Mouse (Mus musculus): Measurements from ENCODE around the gene Ntf5. TPM values are rescaled to one million over a fixed set of nuclear protein-coding genes. Genes with fewer than 3 reads are reported as not detected.

Gene Ntf5
- polyA plus RNA-seq (2015; fragmentation: Illumina TruSeq; extraction: RNeasy Lipid Tissue Mini Kit (QIAGEN cat#74804); ENCODE audit: low read depth, low replicate concordance) = not detected

DNA sequence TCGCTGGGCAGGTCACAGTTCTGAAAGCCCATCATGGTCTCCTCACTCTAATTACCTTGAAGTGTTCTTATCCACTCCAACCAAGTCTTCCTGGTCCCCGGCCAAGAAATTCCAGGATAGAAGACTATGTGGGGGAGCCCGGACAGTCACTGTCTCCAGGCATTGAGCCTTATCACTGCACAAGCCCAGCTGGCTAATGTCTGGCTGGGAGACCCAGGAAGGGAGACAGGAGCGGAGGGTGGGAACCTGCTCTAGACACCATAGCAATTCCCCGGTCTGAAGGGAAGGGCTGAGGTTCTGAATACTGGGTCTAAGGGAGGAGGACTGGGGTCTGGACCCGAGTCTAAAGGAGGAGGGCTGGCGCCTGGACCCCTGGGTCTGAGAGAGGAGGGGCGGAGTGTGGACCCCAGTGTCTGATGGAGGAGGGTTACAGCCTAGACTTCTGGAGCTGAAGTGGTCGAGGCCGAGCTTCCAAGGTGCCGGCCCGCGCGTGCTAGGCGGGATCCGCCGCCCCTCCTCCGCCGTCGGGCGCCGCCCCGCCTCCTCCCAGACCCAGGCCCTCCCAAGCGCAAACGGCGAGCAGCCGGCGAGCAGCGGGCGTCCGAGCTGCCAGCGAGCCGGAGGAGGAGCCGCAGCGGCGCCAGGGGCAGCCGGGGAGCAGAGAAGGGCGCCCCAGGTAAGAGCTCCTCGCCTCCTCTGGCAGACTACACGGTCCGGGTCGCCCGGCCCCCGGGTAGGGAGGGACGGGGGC lies at the start of gene Ntf5:
Gene Ntf5, plus strand, starts transcription at position 583 of the 751 bp plus-strand sequence.

DNA sequence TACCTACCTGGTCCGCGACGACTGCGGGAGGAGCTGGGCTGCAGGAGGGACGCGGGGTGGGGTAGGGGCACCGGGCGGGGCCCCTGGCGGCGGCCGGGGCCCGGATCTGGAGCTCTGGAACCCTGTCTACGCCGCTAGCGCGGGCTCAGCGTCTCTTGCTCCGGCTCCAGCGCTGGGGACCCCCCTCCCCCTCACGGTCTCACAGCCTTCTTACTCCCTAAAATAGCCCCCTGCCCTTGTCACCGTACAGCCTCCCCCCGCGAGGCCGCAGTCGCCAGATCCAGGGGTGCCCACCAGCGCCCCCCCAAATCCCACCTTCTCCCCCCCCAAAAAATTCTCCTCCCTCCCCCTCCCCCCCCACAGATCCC lies 46.9 kb upstream of the Ntf5 start, which contains the start of gene Ppfia3:
Gene Ppfia3, minus strand, starts transcription at position 368 of the 368 bp plus-strand sequence.

DNA sequence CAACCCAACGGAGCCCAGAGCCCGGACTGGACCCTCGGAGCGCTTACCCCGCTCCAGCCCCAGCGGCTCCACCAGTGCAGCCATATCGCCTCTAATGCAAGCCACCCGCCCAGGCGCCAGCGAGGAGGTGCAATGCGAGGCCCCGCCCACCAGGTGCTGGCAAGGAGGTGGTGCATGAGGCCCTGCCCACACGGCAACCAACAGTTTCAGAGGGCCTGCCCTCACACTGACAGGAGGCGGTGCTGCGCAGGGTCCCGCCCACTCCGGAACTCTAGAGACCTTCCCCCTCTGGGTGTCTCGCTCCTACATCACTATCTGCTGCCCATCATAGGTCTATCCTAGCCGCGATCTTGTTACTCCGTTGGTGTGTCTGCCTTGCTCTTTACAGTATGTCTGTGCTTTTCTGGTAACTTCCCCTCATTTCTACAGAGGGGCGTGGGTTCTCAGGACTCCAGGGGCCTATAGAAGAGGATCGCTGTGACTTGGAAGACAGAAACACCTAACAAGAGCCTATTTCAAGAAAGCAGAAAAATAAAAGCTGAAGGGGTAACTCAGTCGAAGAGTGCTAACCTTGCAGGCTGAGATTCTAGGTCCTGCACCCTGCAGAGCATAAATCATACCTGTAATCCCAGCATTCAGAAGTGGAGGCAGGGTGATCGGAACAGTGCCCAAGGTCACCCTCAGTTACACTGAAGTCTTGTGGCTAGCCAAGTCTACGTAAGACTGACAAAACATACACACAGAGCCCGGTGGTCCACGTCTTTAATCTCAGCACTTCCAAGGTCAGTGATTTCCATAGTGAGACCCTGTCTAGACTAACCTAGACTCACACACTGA lies 42.8 kb upstream of the Ntf5 start, which contains the start of gene Lin7b:
Gene Lin7b, minus strand, starts transcription at position 109 of the 837 bp plus-strand sequence.

DNA sequence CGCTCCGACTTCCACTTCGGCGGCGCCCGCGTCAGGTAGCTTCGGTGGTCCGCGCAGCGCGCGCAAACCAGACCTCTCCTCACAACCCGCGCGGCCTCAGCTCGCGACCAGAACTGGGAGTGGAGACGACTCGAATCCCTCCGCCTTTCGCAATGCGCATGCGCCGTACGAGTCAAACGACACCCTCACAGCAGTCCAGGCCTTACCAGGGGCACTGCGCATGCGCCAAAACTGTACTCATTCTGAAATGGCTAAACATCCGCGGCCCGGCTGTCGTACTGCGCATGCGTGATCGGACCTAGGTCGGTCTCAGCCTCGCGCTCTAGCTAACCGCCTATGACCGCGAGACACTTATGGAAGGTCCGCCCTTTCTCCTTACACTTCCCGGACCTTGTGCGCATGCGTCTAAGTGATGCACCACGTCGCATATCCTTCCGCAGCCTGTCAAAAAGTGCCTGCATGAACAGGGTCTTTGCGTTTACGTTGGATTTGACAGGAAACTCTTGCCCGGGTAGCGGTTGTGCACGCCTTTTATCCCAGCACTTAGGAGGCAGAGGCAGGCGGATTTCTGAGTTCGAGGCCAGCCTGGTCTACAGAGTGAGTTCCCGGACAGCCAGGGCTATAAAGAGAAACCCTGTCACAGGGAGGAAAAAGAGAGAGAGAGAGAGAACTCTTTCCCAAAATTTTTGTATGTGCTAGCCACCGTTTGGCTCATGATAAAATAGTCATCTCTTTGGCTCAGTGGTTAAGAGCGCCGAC lies 17.7 kb upstream of the Ntf5 start, which contains the start of gene Snrnp70:
Gene Snrnp70, minus strand, starts transcription at position 165 of the 759 bp plus-strand sequence.

DNA sequence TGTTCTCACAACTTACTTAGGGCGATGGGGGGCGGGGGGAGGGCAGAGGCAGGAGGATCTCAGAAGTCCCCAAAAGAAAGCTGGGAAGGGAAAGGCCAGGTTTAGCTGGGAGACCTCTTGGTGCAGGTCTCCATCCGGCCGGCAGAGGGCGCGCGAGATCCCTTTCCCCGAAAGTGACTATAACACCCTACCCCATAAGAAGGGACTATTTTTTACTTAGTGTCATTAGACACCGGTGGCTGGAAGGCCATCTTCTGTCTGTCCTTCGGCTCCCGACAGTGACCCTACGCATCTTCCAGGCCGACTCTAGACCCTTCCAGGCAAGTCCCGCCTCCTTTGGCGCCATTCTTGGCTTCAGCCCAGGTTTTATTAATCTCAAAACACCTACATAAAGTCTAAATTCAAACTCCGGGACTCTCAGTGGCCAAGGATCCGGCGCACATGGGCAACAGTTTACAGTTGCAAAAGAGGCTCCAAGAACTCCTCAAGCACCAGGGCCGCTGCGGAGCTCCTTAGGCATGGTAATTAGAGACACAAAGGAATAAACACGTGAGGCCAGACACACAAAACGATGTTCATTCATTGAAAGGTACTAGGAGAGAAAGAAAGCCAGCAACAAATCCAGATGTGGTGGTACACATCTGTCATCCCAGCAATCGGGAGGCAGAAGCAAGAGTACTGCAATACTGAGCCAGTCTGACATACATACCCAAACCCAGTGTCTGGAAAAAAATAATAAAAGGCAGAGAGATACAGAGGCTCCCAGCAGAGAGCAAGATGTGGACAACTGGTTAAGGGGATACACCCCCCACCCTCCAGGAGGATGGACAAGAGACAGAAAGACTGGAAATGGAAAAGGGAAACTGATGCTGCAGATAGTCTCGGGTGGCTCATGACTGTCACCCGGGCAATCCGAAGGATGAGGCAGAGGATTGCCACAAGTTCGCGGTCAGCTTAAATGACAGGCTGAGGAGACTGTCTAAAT lies 8.1 kb upstream of the Ntf5 start, which contains the start of gene Kcna7:
Gene Kcna7, plus strand, starts transcription at position 563 of the 985 bp plus-strand sequence.

DNA sequence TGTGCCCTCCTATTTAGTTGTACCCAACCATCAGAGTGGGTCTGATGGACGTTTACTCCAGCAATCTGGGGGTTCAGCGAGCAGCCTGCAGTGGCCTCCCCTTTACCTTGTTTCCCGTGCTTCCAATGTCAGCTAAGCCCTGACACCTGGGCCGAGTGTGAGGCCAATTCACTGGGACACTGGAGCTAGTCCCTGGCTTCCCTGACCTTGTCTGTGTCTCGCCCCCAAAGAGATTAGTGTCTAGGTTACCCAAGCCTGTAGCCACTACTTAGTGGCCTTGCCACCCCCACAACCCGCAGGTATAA lies 7.1 kb downstream of the Ntf5 start, which contains the start of gene Lhb:
Gene Lhb, plus strand, starts transcription at position 206 of the 305 bp plus-strand sequence.

DNA sequence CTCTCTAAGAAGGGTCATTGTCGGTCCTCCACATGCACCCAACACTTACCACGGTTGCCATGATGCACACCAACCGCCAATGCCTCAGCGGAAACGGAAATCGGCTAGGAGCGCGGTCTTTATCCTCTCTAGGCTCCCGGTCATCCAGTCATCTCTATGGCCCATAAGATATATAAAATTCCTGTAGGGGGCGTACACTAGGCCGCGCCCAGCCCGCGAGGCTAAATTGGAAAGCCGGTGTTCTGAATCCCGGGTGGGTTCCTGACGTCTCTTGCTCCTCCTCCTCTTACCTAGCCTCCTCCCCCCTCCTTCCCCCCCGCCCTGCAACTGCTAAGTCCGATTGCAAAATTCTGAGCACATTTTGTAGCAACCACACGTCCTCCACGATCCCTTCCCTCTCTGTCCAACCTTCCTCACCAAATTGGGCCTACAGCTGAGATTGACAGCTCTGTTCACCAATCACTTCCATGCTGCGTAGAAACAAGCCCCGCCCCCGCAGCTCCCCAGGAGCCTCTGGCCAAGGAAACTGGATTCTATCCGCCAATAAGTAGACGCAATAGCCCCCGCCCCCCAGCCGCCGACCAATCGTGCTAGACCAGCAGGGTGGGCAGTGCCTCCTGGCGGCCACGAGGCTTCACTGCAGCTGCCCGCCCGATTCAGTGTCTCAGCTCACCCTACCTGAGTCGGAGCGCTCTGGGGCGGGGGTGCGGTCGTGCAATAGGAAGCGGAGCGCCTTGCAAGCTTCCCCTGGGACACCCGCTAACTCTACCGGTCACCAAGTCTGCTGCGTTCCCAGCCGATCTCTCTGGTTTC lies 20.9 kb downstream of the Ntf5 start, which contains the start of gene Gys1:
Gene Gys1, plus strand, starts transcription at position 642 of the 813 bp plus-strand sequence.

DNA sequence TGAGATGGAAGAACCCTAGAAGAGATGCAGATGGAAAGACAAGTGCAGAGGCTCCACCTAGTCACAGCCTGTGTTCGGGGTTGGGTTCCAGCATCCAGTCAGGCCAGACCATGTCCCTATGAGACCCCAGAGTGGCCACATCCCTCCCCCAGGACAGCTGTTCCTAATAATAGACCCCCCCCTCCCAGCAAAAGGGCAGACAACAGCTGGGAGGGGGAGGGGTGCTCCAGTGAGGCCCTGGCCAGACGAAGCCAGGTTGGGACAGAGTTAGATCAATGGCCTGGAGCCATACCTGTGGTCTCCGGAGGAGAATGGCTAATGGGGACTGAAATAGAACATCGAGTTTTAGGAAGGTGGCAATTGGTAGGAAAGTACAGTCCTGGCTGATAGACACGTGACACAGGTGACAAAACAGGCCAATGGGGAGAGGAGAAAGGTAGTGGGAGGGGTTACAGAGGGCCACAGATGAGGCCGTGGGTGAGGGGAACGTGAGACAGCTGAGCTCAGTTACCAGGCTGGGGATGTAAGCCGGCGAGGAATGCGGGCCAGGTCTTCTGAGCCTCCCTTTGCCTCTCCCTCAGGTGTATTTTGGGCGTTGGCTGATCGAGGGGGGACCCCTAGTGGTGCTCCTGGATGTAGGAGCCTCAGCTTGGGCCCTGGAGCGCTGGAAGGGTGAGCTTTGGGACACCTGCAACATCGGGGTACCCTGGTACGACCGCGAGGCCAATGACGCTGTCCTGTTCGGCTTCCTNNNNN lies 24.2 kb downstream of the Ntf5 start, which contains the start of gene Ruvbl2:
Gene Ruvbl2, minus strand, starts transcription at position 576 of the 756 bp plus-strand sequence.

DNA sequence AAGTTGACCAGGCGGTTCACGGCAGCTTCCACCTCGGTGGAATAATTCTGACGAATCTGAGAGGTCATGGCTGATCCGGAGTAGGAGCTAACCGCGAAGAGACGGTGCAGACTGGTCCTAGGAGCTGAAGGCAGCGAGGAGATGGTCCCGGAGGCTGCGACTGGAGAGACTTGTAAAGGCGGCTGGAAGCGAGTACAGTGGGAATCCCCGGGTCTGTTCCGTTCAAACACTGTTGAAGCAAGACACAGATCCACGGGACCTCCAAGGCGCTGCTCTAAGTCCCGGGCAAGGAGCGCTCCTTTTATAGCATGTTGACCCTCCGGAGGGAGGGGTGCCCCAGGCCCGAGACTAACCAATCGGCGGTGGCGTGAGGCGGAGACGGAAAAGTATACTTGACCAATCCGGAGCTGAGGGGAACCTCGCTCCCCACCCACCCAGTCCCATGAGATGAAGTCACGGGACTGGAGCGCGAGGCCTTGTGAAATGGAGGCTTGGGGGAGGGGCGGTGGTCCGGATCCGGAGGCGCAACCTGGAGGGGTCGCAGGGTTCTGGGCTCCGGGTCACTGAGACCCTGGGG lies 46.2 kb downstream of the Ntf5 start, which contains the start of gene Ftl1:
Gene Ftl1, minus strand, starts transcription at position 321 of the 577 bp plus-strand sequence.

DNA sequence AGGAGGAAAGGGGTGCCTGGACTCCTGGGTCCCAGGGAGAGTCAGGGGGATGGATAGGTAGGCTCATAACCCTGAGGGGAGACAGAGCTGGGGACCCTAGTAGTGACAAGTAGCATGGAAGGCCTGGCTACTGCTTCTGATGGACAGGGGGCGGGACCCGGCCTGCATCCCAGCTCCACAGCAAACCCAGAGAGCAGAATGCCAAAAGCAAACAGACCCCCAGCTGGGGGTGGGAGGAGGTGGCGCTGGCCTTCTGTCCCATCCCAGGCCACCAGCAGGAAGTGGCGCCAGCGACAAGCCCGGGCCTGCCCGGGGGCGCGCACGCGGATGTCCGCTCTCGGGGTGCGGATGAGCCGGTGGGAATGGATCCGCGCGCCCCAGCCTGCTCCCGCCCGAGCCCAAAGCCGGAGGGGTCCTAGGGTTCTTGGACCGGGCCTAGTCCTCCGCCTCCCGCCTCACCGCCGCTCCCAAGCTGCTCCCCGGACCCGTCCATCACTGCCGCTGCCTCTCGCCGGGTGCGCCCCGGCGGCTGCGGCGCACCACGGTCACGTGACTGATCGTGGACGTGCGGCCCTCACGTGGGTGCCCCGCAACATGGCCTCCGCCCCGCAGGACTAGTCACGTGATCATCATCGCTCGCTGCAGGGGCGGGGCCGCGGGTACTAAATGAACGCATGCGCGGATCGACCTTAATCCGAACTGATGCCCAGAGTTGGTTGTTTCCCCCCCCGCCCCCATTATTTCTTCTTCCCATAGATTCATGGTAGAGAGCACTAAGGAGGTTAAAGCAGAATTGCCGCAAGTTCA lies 53.0 kb downstream of the Ntf5 start, which contains the start of gene Bax:
Gene Bax, minus strand, starts transcription at position 616 of the 807 bp plus-strand sequence.

Other genes starting within 250 kb of the Ntf5 start
- gene Slc17a7, start 249.7 kb upstream of the Ntf5 start, polyA plus RNA-seq (2015; fragmentation: Illumina TruSeq; extraction: RNeasy Lipid Tissue Mini Kit (QIAGEN cat#74804); ENCODE audit: low read depth, low replicate concordance) = 704 TPM
- not detected for gene Gfy, start 234.1 kb upstream of the Ntf5 start, polyA plus RNA-seq (2015; fragmentation: Illumina TruSeq; extraction: RNeasy Lipid Tissue Mini Kit (QIAGEN cat#74804); ENCODE audit: low read depth, low replicate concordance)
- not detected for gene Pth2, start 232.7 kb upstream of the Ntf5 start, polyA plus RNA-seq (2015; fragmentation: Illumina TruSeq; extraction: RNeasy Lipid Tissue Mini Kit (QIAGEN cat#74804); ENCODE audit: low read depth, low replicate concordance)
- gene Ccdc155, start 208.8 kb upstream of the Ntf5 start, polyA plus RNA-seq (2015; fragmentation: Illumina TruSeq; extraction: RNeasy Lipid Tissue Mini Kit (QIAGEN cat#74804); ENCODE audit: low read depth, low replicate concordance) = 2.2 TPM
- 39.0 TPM for gene Dkkl1, start 201.5 kb upstream of the Ntf5 start, polyA plus RNA-seq (2015; fragmentation: Illumina TruSeq; extraction: RNeasy Lipid Tissue Mini Kit (QIAGEN cat#74804); ENCODE audit: low read depth, low replicate concordance)
- 3.6 TPM for gene Tead2, start 197.9 kb upstream of the Ntf5 start, polyA plus RNA-seq (2015; fragmentation: Illumina TruSeq; extraction: RNeasy Lipid Tissue Mini Kit (QIAGEN cat#74804); ENCODE audit: low read depth, low replicate concordance)
- gene Cd37, start 174.6 kb upstream of the Ntf5 start, polyA plus RNA-seq (2015; fragmentation: Illumina TruSeq; extraction: RNeasy Lipid Tissue Mini Kit (QIAGEN cat#74804); ENCODE audit: low read depth, low replicate concordance) = 3.8 TPM
- gene Slc6a16, start 172.6 kb upstream of the Ntf5 start, polyA plus RNA-seq (2015; fragmentation: Illumina TruSeq; extraction: RNeasy Lipid Tissue Mini Kit (QIAGEN cat#74804); ENCODE audit: low read depth, low replicate concordance) = 1.2 TPM
- gene Slc6a21, start 136.2 kb upstream of the Ntf5 start, polyA plus RNA-seq (2015; fragmentation: Illumina TruSeq; extraction: RNeasy Lipid Tissue Mini Kit (QIAGEN cat#74804); ENCODE audit: low read depth, low replicate concordance) = not detected
- gene Trpm4, start 79.9 kb upstream of the Ntf5 start, polyA plus RNA-seq (2015; fragmentation: Illumina TruSeq; extraction: RNeasy Lipid Tissue Mini Kit (QIAGEN cat#74804); ENCODE audit: low read depth, low replicate concordance) = 19.6 TPM
- 0.54 TPM for gene Hrc, start 78.4 kb upstream of the Ntf5 start, polyA plus RNA-seq (2015; fragmentation: Illumina TruSeq; extraction: RNeasy Lipid Tissue Mini Kit (QIAGEN cat#74804); ENCODE audit: low read depth, low replicate concordance)
- gene Ppfia3, start 46.7 kb upstream of the Ntf5 start, polyA plus RNA-seq (2015; fragmentation: Illumina TruSeq; extraction: RNeasy Lipid Tissue Mini Kit (QIAGEN cat#74804); ENCODE audit: low read depth, low replicate concordance) = 84.5 TPM
- gene Lin7b, start 43.1 kb upstream of the Ntf5 start, polyA plus RNA-seq (2015; fragmentation: Illumina TruSeq; extraction: RNeasy Lipid Tissue Mini Kit (QIAGEN cat#74804); ENCODE audit: low read depth, low replicate concordance) = 167 TPM
- gene Snrnp70, start 18.0 kb upstream of the Ntf5 start, polyA plus RNA-seq (2015; fragmentation: Illumina TruSeq; extraction: RNeasy Lipid Tissue Mini Kit (QIAGEN cat#74804); ENCODE audit: low read depth, low replicate concordance) = 309 TPM
- not detected for gene Kcna7, start 8.0 kb upstream of the Ntf5 start, polyA plus RNA-seq (2015; fragmentation: Illumina TruSeq; extraction: RNeasy Lipid Tissue Mini Kit (QIAGEN cat#74804); ENCODE audit: low read depth, low replicate concordance)
- not detected for gene Lhb, start 7.1 kb downstream of the Ntf5 start, polyA plus RNA-seq (2015; fragmentation: Illumina TruSeq; extraction: RNeasy Lipid Tissue Mini Kit (QIAGEN cat#74804); ENCODE audit: low read depth, low replicate concordance)
- gene Gys1, start 21.1 kb downstream of the Ntf5 start, polyA plus RNA-seq (2015; fragmentation: Illumina TruSeq; extraction: RNeasy Lipid Tissue Mini Kit (QIAGEN cat#74804); ENCODE audit: low read depth, low replicate concordance) = 14.8 TPM
- 40.3 TPM for gene Ruvbl2, start 24.4 kb downstream of the Ntf5 start, polyA plus RNA-seq (2015; fragmentation: Illumina TruSeq; extraction: RNeasy Lipid Tissue Mini Kit (QIAGEN cat#74804); ENCODE audit: low read depth, low replicate concordance)
- gene Ftl1, start 46.2 kb downstream of the Ntf5 start, polyA plus RNA-seq (2015; fragmentation: Illumina TruSeq; extraction: RNeasy Lipid Tissue Mini Kit (QIAGEN cat#74804); ENCODE audit: low read depth, low replicate concordance) = 586 TPM
- 77.2 TPM for gene Bax, start 53.2 kb downstream of the Ntf5 start, polyA plus RNA-seq (2015; fragmentation: Illumina TruSeq; extraction: RNeasy Lipid Tissue Mini Kit (QIAGEN cat#74804); ENCODE audit: low read depth, low replicate concordance)
- gene Tulp2, start 68.2 kb downstream of the Ntf5 start, polyA plus RNA-seq (2015; fragmentation: Illumina TruSeq; extraction: RNeasy Lipid Tissue Mini Kit (QIAGEN cat#74804); ENCODE audit: low read depth, low replicate concordance) = 0.27 TPM
- gene Gm45808, start 73.1 kb downstream of the Ntf5 start, polyA plus RNA-seq (2015; fragmentation: Illumina TruSeq; extraction: RNeasy Lipid Tissue Mini Kit (QIAGEN cat#74804); ENCODE audit: low read depth, low replicate concordance) = not detected
- gene Dhdh, start 75.1 kb downstream of the Ntf5 start, polyA plus RNA-seq (2015; fragmentation: Illumina TruSeq; extraction: RNeasy Lipid Tissue Mini Kit (QIAGEN cat#74804); ENCODE audit: low read depth, low replicate concordance) = 6.1 TPM
- gene Nucb1, start 96.7 kb downstream of the Ntf5 start, polyA plus RNA-seq (2015; fragmentation: Illumina TruSeq; extraction: RNeasy Lipid Tissue Mini Kit (QIAGEN cat#74804); ENCODE audit: low read depth, low replicate concordance) = 90.0 TPM
- gene Ppp1r15a, start 112.6 kb downstream of the Ntf5 start, polyA plus RNA-seq (2015; fragmentation: Illumina TruSeq; extraction: RNeasy Lipid Tissue Mini Kit (QIAGEN cat#74804); ENCODE audit: low read depth, low replicate concordance) = 17.3 TPM
- 2.7 TPM for gene Plekha4, start 112.6 kb downstream of the Ntf5 start, polyA plus RNA-seq (2015; fragmentation: Illumina TruSeq; extraction: RNeasy Lipid Tissue Mini Kit (QIAGEN cat#74804); ENCODE audit: low read depth, low replicate concordance)
- not detected for gene Hsd17b14, start 141.2 kb downstream of the Ntf5 start, polyA plus RNA-seq (2015; fragmentation: Illumina TruSeq; extraction: RNeasy Lipid Tissue Mini Kit (QIAGEN cat#74804); ENCODE audit: low read depth, low replicate concordance)
- gene Bcat2, start 156.5 kb downstream of the Ntf5 start, polyA plus RNA-seq (2015; fragmentation: Illumina TruSeq; extraction: RNeasy Lipid Tissue Mini Kit (QIAGEN cat#74804); ENCODE audit: low read depth, low replicate concordance) = 17.1 TPM
- not detected for gene Fgf21, start 201.8 kb downstream of the Ntf5 start, polyA plus RNA-seq (2015; fragmentation: Illumina TruSeq; extraction: RNeasy Lipid Tissue Mini Kit (QIAGEN cat#74804); ENCODE audit: low read depth, low replicate concordance)
- gene Fut1, start 203.6 kb downstream of the Ntf5 start, polyA plus RNA-seq (2015; fragmentation: Illumina TruSeq; extraction: RNeasy Lipid Tissue Mini Kit (QIAGEN cat#74804); ENCODE audit: low read depth, low replicate concordance) = not detected
- not detected for gene Izumo1, start 208.1 kb downstream of the Ntf5 start, polyA plus RNA-seq (2015; fragmentation: Illumina TruSeq; extraction: RNeasy Lipid Tissue Mini Kit (QIAGEN cat#74804); ENCODE audit: low read depth, low replicate concordance)
- gene Rasip1, start 213.8 kb downstream of the Ntf5 start, polyA plus RNA-seq (2015; fragmentation: Illumina TruSeq; extraction: RNeasy Lipid Tissue Mini Kit (QIAGEN cat#74804); ENCODE audit: low read depth, low replicate concordance) = 4.0 TPM
- gene Mamstr, start 226.3 kb downstream of the Ntf5 start, polyA plus RNA-seq (2015; fragmentation: Illumina TruSeq; extraction: RNeasy Lipid Tissue Mini Kit (QIAGEN cat#74804); ENCODE audit: low read depth, low replicate concordance) = 4.0 TPM